Mouse (Mus musculus) skeletal muscle tissue, postnatal 0 days (tissue): ENCODE measurements around the gene Mroh7. TPM values are rescaled to one million over a fixed set of nuclear protein-coding genes. Genes with fewer than 3 reads are reported as not detected.

ENCODE experiments used
- polyA plus RNA-seq: library from polyadenylated mRNA; unstranded; fragments of >200 nt; fragmentation: Nextera tagmentation; extraction: Ambion mirVana; gene quantifications from 2 replicates; pipeline ENCODE4 v1.2.1, GENCODE M21; 2015

The Mroh7 gene
- 0.08 TPM in 1 of 2 replicates, not detected in the other for polyA plus RNA-seq

GRCm38 (mm10) chr4:106730814-106731213 lies at the start of gene Mroh7:
Gene Mroh7 (minus strand): TSS chr4:106730925.

GRCm38 (mm10) chr4:106733636-106734035 lies 2.9 kb upstream of the Mroh7 start, which contains the start of gene Fam151a:
Gene Fam151a (plus strand): TSS chr4:106733889.

GRCm38 (mm10) chr4:106678442-106679118 lies 52.1 kb downstream of the Mroh7 start, which contains the start of gene Ttc4:
Gene Ttc4 (minus strand): TSS chr4:106678944.

GRCm38 (mm10) chr4:106650833-106651527 lies 79.7 kb downstream of the Mroh7 start, which contains the start of gene Pars2:
Gene Pars2 (plus strand): TSS chr4:106651069.

Other genes starting within 250 kb of the Mroh7 start
- not detected in 2 replicates for gene Bsnd, start 238.6 kb downstream of the Mroh7 start, polyA plus RNA-seq
- gene Dhcr24, start 169.9 kb downstream of the Mroh7 start, polyA plus RNA-seq, result 0.76 and 1.5 TPM in 2 replicates
- not detected in 2 replicates for gene Lexm, start 113.7 kb downstream of the Mroh7 start, polyA plus RNA-seq
- 0.62 TPM in 1 of 2 replicates, not detected in the other for gene Ttc22, start 108.5 kb downstream of the Mroh7 start, polyA plus RNA-seq
- 5.9 TPM in 2 replicates for gene Pars2, start 79.9 kb downstream of the Mroh7 start, polyA plus RNA-seq
- gene Ttc4, start 52.0 kb downstream of the Mroh7 start, polyA plus RNA-seq, result 30.3 and 31.7 TPM in 2 replicates
- gene Fam151a, start 3.0 kb upstream of the Mroh7 start, polyA plus RNA-seq, result not detected in 2 replicates
- gene Acot11, start 74.1 kb upstream of the Mroh7 start, polyA plus RNA-seq, result 7.7 and 11.3 TPM in 2 replicates
- gene Ssbp3, start 179.8 kb upstream of the Mroh7 start, polyA plus RNA-seq, result 36.7 and 49.3 TPM in 2 replicates